Mouse (Mus musculus): Measurements from ENCODE around the gene Mrvi1.

Mrvi1 gene

GRCm38 (mm10) chr7:110982764-110983163, 503 bp upstream of the Mrvi1 start:
- no peak for ATAC-seq (ENCODE audit: insufficient number of reproducible peaks, low FRiP score, low TSS enrichment)

GRCm38 (mm10) chr7:110981036-110981435, 1.2 kb downstream of the Mrvi1 start:
- no peak for ATAC-seq (ENCODE audit: insufficient number of reproducible peaks, low FRiP score, low TSS enrichment)

DNA sequence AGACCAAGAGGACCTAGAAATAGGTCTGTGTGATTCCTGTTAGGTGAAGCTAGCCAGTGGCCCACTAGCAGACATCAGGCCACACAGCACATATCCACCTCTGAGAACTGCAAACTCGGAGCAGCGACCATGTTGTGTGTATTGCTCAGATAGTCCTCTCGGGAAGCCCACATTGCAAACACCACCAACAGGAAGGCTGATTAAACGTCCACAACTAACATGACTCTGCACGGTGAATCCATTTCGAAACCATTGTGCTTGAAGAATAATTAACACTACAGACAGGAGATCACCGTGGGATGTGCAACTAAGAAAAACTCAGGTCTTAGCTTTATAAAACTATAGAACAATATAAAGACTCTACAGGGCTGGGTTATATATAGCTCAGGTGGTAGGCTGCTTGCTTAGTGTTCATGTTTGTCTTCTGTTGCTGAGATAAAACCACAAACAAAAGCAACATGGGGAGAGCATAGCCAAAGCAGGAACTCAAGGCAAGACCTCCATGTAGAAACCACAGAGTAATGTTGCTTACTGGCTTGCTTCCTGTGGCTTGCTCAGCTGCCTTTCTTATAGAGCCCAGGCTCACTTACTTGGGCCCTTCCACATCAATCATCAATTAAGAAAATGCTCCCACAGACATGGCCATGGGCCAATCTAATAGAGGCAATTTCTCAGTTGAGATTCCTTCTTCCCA, 4.4 kb downstream of the Mrvi1 start:
- no peak for ATAC-seq (ENCODE audit: insufficient number of reproducible peaks, low FRiP score, low TSS enrichment)

DNA sequence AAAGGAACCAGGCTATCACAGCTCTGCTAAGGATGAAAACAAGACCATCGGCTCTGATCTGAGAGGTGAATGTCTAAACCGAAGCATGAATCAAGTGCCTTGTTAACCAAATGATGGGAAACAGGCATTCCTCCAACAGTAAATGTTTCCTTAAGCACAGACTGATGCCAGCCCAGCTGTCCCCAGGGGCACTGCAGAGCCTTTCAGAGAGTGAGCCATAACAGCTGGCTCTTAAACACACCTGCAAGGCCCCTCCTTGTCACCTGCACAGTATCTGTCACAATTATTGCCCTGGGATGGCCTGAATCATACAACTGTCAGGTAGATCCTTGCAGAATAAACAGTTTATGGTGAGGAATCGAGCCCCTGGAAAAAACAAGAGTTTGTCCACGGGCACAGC, 8.8 kb downstream of the Mrvi1 start:
- no peak for ATAC-seq (ENCODE audit: insufficient number of reproducible peaks, low FRiP score, low TSS enrichment)

GRCm38 (mm10) chr7:110972796-110973195, 9.5 kb downstream of the Mrvi1 start:
- no peak for ATAC-seq (ENCODE audit: insufficient number of reproducible peaks, low FRiP score, low TSS enrichment)

- no peak for ATAC-seq (ENCODE audit: insufficient number of reproducible peaks, low FRiP score, low TSS enrichment)
These were observed 14.9 kb downstream of the Mrvi1 start for GRCm38 (mm10) chr7:110967373-110967772.

DNA sequence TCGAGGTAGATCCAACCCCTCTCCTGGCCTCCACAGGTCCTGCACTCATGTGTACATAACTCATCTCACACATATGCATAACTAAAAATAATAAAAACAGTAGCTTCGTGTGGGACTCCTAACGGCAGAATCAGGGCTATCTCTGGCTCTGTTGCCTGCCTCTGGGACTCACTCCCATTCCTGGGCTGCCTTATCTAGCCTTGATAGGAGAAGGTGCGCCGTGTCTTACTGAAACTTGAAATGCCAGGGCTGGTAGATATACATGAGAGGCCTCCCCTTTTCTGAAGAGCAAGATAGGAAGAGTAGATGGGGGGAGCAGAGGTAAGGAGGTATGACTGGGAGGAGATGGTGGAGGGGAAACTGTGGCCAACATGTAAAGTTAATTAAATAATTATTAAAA, 15.4 kb downstream of the Mrvi1 start:
- ATAC-seq (ENCODE audit: insufficient number of reproducible peaks, low FRiP score, low TSS enrichment) = no peak

- no peak for ATAC-seq (ENCODE audit: insufficient number of reproducible peaks, low FRiP score, low TSS enrichment)
These were observed 16.9 kb downstream of the Mrvi1 start for GRCm38 (mm10) chr7:110965387-110965786.

DNA sequence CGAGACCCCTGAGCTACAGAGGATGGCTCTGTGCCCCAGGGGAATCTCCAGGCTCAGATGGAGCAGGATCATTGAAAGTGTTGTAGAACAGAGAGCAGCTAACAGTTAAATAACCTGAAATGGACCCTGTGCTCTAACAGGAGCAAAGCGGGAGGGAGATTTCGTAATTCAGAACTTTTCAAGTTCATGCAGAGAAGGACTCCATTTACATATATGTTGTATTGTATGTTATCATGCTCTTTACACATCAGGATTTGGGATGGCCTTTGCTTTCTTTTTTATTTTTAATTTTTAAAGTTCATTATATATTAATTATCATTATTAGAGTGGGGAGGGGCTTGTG, 18.6 kb downstream of the Mrvi1 start:
- ATAC-seq (ENCODE audit: insufficient number of reproducible peaks, low FRiP score, low TSS enrichment) = no peak

DNA sequence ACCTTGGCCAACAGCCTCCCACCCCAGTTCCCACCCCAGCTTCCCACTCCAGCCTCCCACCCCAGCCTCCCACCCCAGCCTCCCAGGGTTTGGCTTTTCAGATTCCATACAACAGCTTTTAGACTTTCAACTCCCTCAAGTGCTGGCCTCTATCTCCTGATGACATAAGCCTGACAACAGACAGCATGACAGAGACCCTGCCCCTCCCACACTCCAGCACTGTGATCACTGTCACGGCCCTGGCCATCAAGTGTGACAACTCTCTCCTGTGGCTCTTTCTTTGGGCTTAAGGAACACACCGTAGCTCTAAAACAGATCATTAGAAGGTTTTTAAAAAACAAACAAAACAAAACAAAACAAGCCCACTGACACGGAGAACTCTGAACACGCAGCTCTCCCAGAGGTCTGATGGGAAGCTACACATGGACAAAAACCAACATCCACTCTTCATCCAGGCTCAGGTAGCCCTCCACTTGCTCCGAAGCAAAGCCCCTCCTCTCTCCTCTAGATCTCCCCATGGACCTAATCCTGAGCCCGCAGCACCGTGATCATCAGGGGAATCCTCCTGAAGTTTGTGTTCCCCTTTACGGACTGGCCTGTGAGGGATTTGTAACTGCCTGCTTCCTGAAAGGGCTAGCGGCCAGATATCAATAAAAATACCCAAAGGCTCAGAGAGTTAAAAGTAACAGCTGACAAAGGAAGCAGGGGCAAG, 19.2 kb downstream of the Mrvi1 start:
- ATAC-seq (ENCODE audit: insufficient number of reproducible peaks, low FRiP score, low TSS enrichment) = no peak

GRCm38 (mm10) chr7:110962497-110962896, 19.8 kb downstream of the Mrvi1 start:
- ATAC-seq (ENCODE audit: insufficient number of reproducible peaks, low FRiP score, low TSS enrichment) = no peak

- no peak for ATAC-seq (ENCODE audit: insufficient number of reproducible peaks, low FRiP score, low TSS enrichment)
These were observed 25.7 kb downstream of the Mrvi1 start for GRCm38 (mm10) chr7:110956422-110957170.

DNA sequence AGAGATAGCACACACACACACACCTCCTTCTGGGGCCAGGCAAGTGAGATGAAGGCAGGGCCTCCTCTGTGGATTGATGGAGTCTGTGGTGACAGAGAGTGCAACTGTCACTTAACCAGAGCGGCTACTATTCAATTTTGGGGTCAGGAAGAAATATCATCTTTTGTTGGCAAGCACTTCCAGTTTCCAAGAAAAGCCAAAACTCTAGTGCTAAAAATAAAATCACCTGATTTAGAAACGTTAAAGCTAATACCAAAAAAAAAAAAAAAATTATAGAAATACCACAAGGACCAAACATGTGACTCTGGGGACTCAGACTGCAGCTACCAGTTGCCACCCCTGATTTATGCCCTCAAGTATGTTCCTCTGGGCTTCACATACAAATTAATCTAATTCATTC, 26.7 kb downstream of the Mrvi1 start:
- ATAC-seq (ENCODE audit: insufficient number of reproducible peaks, low FRiP score, low TSS enrichment) = no peak

- no peak for ATAC-seq (ENCODE audit: insufficient number of reproducible peaks, low FRiP score, low TSS enrichment)
These were observed 28.0 kb downstream of the Mrvi1 start for GRCm38 (mm10) chr7:110954072-110954858.

- ATAC-seq (ENCODE audit: insufficient number of reproducible peaks, low FRiP score, low TSS enrichment) = no peak
These were observed 29.1 kb downstream of the Mrvi1 start for GRCm38 (mm10) chr7:110953210-110953609.

- no peak for ATAC-seq (ENCODE audit: insufficient number of reproducible peaks, low FRiP score, low TSS enrichment)
These were observed 31.7 kb downstream of the Mrvi1 start for GRCm38 (mm10) chr7:110950621-110950925.

DNA sequence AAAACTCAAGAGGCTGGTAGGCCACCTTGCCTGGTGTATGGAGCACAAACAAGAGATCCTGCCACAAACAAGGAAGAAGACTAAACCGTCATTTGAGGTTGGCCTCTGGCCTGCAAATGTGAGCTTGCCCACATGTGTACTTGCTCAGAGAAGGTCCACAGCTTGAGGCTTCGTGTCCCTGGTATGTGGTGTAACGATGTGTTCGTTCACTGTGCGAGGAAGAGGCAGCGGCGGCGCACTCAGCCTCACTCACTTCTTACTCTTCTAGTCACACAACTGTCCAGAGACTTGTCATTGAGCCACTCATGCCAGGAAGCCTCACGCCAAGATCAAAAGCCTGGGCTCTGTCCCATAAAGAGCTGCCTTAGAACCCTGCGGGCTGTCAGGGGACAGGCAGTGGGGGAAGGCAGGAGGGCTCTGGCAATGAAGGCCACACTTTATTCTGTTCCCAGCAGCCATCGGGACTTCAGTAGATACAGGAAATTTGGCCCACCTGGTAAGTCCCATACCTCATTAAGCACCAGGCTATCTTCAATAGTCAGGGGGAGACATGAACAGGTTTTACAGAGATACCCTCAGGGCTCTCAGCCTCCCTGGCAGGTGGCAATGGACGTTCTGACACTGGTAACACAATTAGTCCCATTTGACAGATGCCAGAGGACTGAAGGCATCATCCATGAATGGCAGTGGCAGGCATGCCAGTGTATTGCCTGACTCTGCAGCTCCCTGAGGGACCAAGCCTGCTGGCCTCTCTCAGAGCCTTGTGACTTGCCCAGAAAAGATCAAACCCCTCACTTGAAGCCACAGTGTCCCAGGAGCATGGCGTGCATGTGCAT, 32.3 kb downstream of the Mrvi1 start:
- ATAC-seq (ENCODE audit: insufficient number of reproducible peaks, low FRiP score, low TSS enrichment) = no peak

- no peak for ATAC-seq (ENCODE audit: insufficient number of reproducible peaks, low FRiP score, low TSS enrichment)
These were observed 33.7 kb downstream of the Mrvi1 start for GRCm38 (mm10) chr7:110948579-110948978.

DNA sequence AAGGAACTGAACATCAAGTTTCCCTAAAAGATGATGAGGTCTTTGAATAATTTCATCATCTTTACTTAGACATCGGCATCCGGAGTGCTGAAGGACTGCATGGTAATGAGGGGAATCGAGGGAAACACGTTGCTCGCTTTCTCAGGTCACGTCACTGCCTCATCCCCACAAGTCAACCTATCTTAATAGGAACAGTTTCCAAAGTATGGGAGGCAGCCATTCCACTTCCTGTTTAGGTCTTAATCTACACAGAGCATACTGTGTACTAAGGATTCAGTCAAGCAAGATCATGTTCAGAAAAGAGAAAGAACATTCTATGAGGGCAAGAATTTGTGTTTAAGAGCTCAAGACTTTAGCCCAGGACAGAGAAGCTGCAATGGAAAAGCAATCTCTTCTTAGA, 34.6 kb downstream of the Mrvi1 start:
- ATAC-seq (ENCODE audit: insufficient number of reproducible peaks, low FRiP score, low TSS enrichment) = no peak

GRCm38 (mm10) chr7:110946731-110947130, 35.5 kb downstream of the Mrvi1 start:
- no peak for ATAC-seq (ENCODE audit: insufficient number of reproducible peaks, low FRiP score, low TSS enrichment)

Data from cerebellum, adult (tissue).